1 mouse cellular context compared by ENCODE assay signal in genomic region chr13:96510635-96511034, GRCm38 (mm10).
TF ChIP-seq lines count a peak whose summit lies in the region.

No protein-coding gene starts in this region.

TF ChIP-seq in CH12.LX, 34 proteins besides CTCF, POLR2A, EP300 and RAD21 (continued from another document):
- TF ChIP-seq TBP (conservative IDR thresholded peaks at IDR 0.05; ENCODE audit: low read depth, low read length) (peak; percentile 57; the same call in 1 of the 2 replicates), ETS1 (conservative IDR thresholded peaks at IDR 0.05; ENCODE audit: low read depth, low read length) (peak; percentile 87), E2F4 (IDR thresholded peaks at IDR 0.05; ENCODE audit: insufficient replicate concordance, low read depth, low read length) (no peak), MXI1 (IDR thresholded peaks at IDR 0.05; ENCODE audit: low read depth, low read length) (0 out of 2 replicates have a peak, but pooled peaks have one; percentile 60), USF1 (IDR thresholded peaks at IDR 0.05; ENCODE audit: low read depth, low read length) (no peak), JUN (IDR thresholded peaks at IDR 0.05; ENCODE audit: insufficient read depth, low read depth, low read length) (peak; percentile 95), NELFE (IDR thresholded peaks at IDR 0.05; ENCODE audit: low read depth, low read length) (no peak), PAX5 (IDR thresholded peaks at IDR 0.05; ENCODE audit: low read length) (no peak), USF2 (conservative IDR thresholded peaks at IDR 0.05; ENCODE audit: low read depth, low read length) (no peak), HCFC1 (IDR thresholded peaks at IDR 0.05; ENCODE audit: low read depth, low read length) (no peak; the same call in 1 of the 2 replicates), MAZ (IDR thresholded peaks at IDR 0.05; ENCODE audit: low read depth, low read length) (no peak)
